Mouse (Mus musculus): ENCODE results near the gene Phb. TPM values are rescaled to one million over a fixed set of nuclear protein-coding genes. Genes with fewer than 3 reads are reported as not detected.
"Not testable (repeated sequence)": the region's sequence is repeated elsewhere in the genome, so short reads cannot be mapped to it uniquely, and the experiment has no call there.

Phb gene
- polyA plus RNA-seq, 1 experiment, result 59.1 TPM

DNA sequence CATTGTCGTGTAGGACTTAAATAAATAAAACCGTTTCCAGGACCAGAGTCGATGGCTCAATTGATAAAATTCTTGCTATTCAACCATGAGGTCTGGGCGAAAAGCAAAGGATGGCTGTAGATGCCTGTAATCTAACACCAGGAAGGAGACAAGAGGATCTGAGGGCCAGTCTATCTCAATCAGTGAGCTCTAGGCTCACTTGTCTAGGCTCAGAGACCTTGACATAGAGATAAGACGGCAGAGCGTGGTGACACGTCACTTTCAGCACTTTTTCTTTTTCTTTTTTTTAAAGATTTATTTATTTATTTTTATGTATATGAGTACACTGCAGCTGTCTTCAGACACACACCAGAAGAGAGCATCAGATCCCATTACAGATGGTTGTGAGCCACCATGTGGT, 17.2 kb upstream of the Phb start:
- Histone ChIP-seq H3K4me1 (ENCODE audit: control insufficient read depth, insufficient read depth, low read length) (no peaks in the 10 kb centered on the region), H3K4me3 (ENCODE audit: insufficient read depth, low read length) (no peak overlapping the region), H3K27ac (ENCODE audit: insufficient read depth, low read depth, low read length) (no peak overlapping the region)
- no peak for TF ChIP-seq POLR2A (IDR thresholded peaks at IDR 0.05; ENCODE audit: borderline replicate concordance, low read depth, low read length)

DNA sequence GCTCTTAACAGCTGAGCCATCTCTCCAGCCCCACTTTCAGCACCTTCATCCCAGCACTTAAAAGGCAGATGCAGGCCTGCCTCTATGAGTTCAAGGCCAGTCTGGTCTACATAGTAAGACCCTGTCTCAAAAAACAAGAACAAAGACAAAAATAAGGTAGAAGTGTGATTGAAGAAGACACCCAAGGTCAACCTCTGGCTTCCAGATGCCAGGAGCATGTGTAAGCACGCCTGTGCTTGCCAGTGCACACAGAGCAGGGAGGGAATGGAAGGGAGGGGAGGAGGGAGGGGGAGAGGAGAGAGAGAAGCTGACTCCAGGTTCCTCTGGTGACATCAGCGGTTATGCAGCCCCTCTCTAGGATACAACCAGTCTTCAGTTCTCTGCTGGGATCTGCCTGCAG, 16.8 kb upstream of the Phb start:
- no peak overlapping the region for H3K4me3 ChIP-seq (ENCODE audit: insufficient read depth, low read length)
- no peak overlapping the region for H3K27ac ChIP-seq (ENCODE audit: insufficient read depth, low read depth, low read length)
- no peak for TF ChIP-seq CTCF (IDR thresholded peaks at IDR 0.05; ENCODE audit: low read depth, low read length)
- no peak for TF ChIP-seq POLR2A (IDR thresholded peaks at IDR 0.05; ENCODE audit: borderline replicate concordance, low read depth, low read length)
- no peaks in the 10 kb centered on the region for H3K4me1 ChIP-seq (ENCODE audit: control insufficient read depth, insufficient read depth, low read length)

DNA sequence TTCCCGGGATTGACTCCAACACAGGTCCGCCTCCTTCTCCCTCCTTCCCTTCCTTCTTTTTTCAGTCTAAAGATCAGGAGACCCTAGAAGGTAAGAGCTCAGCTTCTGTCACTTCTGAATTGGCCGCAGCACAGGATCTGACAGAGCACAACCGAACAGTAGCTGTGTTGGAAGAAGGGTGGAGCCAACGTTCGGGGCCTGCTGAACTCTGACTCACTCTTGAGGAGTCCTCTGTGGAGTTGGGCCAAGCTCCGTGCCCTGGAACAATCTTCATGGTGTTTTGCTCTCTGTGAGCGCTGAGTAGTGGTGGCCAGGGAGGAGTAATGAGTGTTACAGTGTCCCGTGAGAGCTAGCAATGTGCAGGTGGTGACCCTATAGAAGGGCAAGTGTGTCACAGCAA, 15.8 kb upstream of the Phb start:
- Histone ChIP-seq H3K4me3 (ENCODE audit: insufficient read depth, low read length) (no peak overlapping the region), H3K4me1 (ENCODE audit: control insufficient read depth, insufficient read depth, low read length) (no peaks in the 10 kb centered on the region), H3K27ac (ENCODE audit: insufficient read depth, low read depth, low read length) (no peak overlapping the region)
- TF ChIP-seq CTCF (IDR thresholded peaks at IDR 0.05; ENCODE audit: low read depth, low read length), result no peak
- no peak for TF ChIP-seq POLR2A (IDR thresholded peaks at IDR 0.05; ENCODE audit: borderline replicate concordance, low read depth, low read length)

DNA sequence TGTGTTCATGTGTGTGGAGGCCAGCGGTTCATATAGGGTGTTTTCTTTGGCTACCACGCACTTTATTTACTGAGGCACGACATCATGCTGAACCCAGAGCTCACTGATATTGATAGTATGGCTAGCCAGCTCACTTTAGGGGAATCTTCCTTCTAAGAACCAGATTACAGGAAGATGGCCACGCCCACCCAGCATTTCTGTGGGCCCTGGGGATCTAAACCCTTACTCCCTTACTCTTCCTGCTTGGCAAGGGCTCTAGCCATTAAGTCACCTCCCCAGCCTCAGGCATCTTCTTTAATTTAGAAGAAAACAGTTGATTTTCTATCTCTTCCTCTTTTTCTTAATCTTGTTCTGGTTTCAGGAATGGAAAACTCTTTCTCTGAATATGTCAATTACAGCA, 9.3 kb upstream of the Phb start:
- H3K4me3 ChIP-seq (ENCODE audit: insufficient read depth, low read length), result no peak overlapping the region
- no peak overlapping the region for H3K27ac ChIP-seq (ENCODE audit: insufficient read depth, low read depth, low read length)
- TF ChIP-seq POLR2A (IDR thresholded peaks at IDR 0.05; ENCODE audit: borderline replicate concordance, low read depth, low read length), result no peak
- no peak for TF ChIP-seq CTCF (IDR thresholded peaks at IDR 0.05; ENCODE audit: low read depth, low read length)
- H3K4me1 ChIP-seq (ENCODE audit: control insufficient read depth, insufficient read depth, low read length), result peaks cover 4% of the 10 kb centered on the region

DNA sequence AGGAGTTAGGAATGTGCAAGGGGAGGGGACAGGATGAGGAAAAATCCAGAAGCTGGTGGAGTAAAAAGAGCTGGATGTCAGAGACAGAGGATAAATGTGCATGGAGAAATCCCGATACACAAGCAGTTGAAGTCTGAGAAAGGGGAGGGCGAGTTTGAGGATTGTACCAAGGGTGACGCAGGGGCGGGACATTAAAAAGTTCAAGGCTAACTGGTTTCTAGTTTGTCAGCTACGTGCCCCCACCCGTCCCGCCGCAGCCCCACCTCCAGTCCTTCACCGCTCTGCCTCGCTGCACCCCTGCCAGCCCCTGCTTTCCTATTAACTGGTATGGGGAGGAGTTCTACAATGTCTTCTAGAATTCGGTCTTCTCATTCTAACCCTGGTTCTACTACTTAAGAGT, 420 bp downstream of the Phb start:
- peaks cover 11% of the 10 kb centered on the region for H3K4me1 ChIP-seq (ENCODE audit: control insufficient read depth, insufficient read depth, low read length)
- H3K4me3 ChIP-seq (ENCODE audit: insufficient read depth, low read length), result peak overlapping the region; percentile 98
- peak overlapping the region; percentile 48 for H3K27ac ChIP-seq (ENCODE audit: insufficient read depth, low read depth, low read length)
- TF ChIP-seq CTCF (IDR thresholded peaks at IDR 0.05; ENCODE audit: low read depth, low read length) (no peak), POLR2A (IDR thresholded peaks at IDR 0.05; ENCODE audit: borderline replicate concordance, low read depth, low read length) (no peak)

DNA sequence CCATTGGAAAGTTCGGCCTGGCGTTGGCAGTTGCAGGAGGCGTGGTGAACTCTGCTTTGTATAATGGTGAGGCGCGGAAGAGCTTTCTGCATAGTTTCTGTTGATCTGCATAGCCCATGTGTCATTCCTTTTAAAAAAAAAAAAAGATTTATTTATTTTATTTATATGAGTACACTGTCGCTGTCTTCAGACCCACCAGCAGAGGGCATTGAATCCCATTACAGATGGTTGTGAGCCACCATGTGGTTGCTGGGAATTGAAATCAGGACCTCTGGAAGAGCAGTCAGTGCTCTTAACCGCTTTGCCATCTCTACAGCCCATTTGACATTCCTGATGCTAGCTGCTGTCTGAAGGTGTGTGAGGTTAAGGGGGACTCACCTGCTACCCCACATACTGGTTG, 1.3 kb downstream of the Phb start:
- Histone ChIP-seq H3K4me3 (ENCODE audit: insufficient read depth, low read length) (peak overlapping the region; percentile 98), H3K4me1 (ENCODE audit: control insufficient read depth, insufficient read depth, low read length) (peaks cover 11% of the 10 kb centered on the region)
- not testable (repeated sequence) for H3K27ac ChIP-seq (ENCODE audit: insufficient read depth, low read depth, low read length)

DNA sequence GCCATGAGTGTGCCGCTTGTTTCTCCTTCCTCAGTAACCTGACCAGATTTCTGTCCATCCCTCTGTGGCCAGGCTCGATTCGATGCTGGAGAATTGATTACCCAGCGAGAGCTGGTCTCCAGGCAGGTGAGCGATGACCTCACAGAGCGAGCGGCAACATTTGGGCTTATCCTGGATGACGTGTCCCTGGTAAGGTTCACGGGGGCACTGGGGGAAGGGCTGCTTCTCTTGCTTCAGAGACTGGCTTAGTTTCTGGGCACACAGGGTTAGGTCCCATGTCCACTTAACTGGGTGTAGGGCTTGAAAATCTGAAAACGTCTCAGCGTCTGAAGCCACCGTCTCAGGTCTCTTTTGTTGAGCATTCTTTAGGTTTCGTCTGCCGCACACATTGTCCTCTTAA, 8.7 kb downstream of the Phb start:
- Histone ChIP-seq H3K4me1 (ENCODE audit: control insufficient read depth, insufficient read depth, low read length) (no peaks in the 10 kb centered on the region), H3K27ac (ENCODE audit: insufficient read depth, low read depth, low read length) (no peak overlapping the region), H3K4me3 (ENCODE audit: insufficient read depth, low read length) (no peak overlapping the region)
- TF ChIP-seq CTCF (IDR thresholded peaks at IDR 0.05; ENCODE audit: low read depth, low read length) (no peak), POLR2A (IDR thresholded peaks at IDR 0.05; ENCODE audit: borderline replicate concordance, low read depth, low read length) (no peak)

DNA sequence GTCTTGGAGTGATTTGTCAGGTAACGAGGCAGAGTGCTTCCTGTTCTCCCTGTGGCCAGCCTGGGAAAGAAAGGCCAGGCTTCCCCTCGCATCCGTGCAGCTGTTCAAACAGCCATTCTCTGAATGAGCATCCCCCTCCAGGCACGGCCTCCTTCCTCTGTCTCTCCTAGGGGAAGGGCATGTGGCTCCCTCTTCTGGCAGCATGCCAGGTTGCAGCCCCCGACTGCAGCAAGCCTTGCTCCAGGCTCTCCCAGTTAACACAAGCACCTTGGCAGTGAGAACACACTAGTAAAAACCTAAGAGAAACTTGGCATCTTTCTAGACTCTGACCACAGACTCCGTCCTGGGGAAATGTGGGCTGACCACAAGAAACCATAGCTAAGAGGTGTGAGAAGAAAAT, 9.6 kb downstream of the Phb start:
- no peak for TF ChIP-seq POLR2A (IDR thresholded peaks at IDR 0.05; ENCODE audit: borderline replicate concordance, low read depth, low read length)
- TF ChIP-seq CTCF (IDR thresholded peaks at IDR 0.05; ENCODE audit: low read depth, low read length), result peak; percentile 15; the same call in 1 of the 2 replicates
- Histone ChIP-seq H3K4me1 (ENCODE audit: control insufficient read depth, insufficient read depth, low read length) (no peaks in the 10 kb centered on the region), H3K27ac (ENCODE audit: insufficient read depth, low read depth, low read length) (no peak overlapping the region), H3K4me3 (ENCODE audit: insufficient read depth, low read length) (no peak overlapping the region)

DNA sequence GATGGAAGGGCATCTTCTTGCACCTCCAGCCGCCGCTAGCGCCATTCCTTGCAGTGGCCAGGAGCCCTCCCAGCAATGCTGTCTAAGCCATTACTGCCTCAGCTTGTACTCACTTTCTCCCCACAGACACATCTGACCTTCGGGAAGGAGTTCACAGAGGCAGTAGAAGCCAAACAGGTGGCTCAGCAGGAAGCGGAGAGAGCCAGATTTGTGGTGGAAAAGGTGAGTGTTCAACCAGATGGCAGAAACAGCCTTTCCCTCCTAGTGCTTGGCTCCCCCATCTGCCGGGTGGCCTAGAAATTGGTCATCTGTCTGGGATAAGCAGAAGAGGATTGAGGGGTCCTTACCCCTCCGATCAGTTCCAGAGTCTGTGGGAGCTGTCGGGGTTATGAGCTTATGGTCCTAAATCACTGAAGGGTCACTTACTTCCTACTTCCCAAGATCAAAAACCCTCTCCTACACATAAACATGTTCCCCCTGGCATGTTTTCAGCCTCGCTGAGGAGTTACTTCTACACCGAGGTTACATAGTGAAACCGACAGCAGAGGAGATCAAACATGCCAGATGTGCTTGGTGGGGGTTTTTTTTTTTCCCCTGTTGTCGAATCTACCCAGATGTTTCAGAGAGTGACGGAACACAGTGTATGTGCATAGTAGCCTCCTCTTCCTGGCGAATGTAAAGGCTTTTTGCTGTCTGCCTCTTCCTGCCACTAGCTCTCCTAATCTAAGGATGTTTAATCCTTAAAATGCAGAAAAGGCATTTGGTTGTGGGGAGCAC, 11.4 kb downstream of the Phb start:
- H3K27ac ChIP-seq (ENCODE audit: insufficient read depth, low read depth, low read length), result no peak overlapping the region
- TF ChIP-seq CTCF (IDR thresholded peaks at IDR 0.05; ENCODE audit: low read depth, low read length) (no peak), POLR2A (IDR thresholded peaks at IDR 0.05; ENCODE audit: borderline replicate concordance, low read depth, low read length) (no peak)
- H3K4me3 ChIP-seq (ENCODE audit: insufficient read depth, low read length), result no peak overlapping the region
- H3K4me1 ChIP-seq (ENCODE audit: control insufficient read depth, insufficient read depth, low read length), result no peaks in the 10 kb centered on the region

DNA sequence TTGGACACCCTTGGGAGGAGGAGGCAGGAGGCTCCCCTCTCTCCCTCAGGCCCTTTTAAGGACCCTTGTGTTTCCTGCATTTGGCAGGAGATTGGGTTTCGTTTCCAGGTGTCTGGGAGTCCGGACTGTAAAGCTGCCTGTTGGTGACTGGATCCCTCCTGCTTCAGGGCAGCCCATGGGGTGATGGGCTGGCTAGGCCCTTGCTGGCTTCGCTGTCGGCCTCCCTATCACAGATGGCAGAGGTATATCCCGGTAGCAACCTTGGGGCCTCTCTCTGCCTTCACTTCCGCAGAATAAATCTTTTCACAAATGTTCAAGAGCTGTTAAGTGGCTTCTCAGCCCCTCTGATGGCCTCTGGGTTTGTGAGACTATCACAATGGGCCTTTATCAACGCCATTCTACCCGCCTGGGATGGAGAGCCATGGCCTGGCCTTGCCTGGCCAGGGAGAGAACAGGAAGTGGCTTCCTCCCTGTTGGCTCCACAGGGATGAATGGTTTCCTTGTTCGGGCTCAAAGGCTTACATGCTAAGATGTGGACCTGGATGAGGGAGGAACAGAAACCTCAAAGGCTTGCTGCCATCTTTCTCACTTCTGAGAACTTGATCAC, 15.3 kb downstream of the Phb start:
- TF ChIP-seq CTCF (IDR thresholded peaks at IDR 0.05; ENCODE audit: low read depth, low read length), result no peak
- TF ChIP-seq POLR2A (IDR thresholded peaks at IDR 0.05; ENCODE audit: borderline replicate concordance, low read depth, low read length), result no peak
- H3K4me3 ChIP-seq (ENCODE audit: insufficient read depth, low read length), result no peak overlapping the region
- H3K4me1 ChIP-seq (ENCODE audit: control insufficient read depth, insufficient read depth, low read length), result peaks cover 4% of the 10 kb centered on the region
- H3K27ac ChIP-seq (ENCODE audit: insufficient read depth, low read depth, low read length), result no peak overlapping the region
